Mouse (Mus musculus) erythroblast, embryonic 14.5 days (primary cell): ENCODE measurements at regions not wholly inside any gene's neighbourhood (a gene's known extent, or its start where the extent isn't known, plus 50 kb on each side); places are given as distances from the start of the nearest gene placed in this dataset.

Source experiments
- GATA1 ChIP-seq: IDR thresholded peaks from 2 replicates; pipeline ENCODE4 v1.6.1; 2012; ENCODE audit warnings: low read length, inconsistent platforms, mixed read lengths
- TAL1 ChIP-seq: IDR thresholded peaks from 3 replicates; pipeline ENCODE4 v1.6.1; 2012; ENCODE audit warnings: low read length, inconsistent platforms, mixed read lengths

DNA sequence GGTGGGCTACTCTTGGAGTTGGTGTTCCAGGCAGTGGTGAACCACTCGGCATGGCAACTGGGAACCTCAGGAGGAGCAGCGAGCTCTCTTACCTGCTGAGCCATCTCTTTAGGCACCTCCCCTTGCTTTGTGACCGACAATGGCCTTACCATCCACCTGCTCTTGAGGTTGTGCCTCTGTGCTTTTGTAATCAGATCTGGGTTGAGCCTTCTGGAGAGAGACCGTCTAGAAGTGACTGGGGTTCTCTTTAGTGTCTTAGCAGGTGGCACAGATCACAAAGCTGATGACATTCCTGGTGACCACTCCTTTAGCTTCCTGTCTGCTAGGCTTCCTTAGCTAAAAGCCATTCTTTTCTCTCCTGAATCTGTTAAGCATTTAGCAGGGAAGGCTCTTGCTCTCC is 191.7 kb downstream of the Enc1 start:
- TF ChIP-seq GATA1 (no peak), TAL1 (no peak)
